Mouse (Mus musculus) heart, embryonic 16.5 days (tissue): ENCODE results near the gene Sval2. TPM values are rescaled to one million over a fixed set of nuclear protein-coding genes. Genes with fewer than 3 reads are reported as not detected.

Experiments
- ATAC-seq: fragments of 200-750 bp; cut with Nextera tagmentation; replicated peaks from 2 replicates; pipeline ENCODE4 v1.8.0; 2017; ENCODE audit warnings: moderate number of reproducible peaks; ENCODE audit not compliant: insufficient read depth, low FRiP score; ENCODE audit errors: extremely low read depth
- H3K27ac ChIP-seq: fragments of 300-500 bp; sonication (generic); 2 replicates; pipeline ENCODE4 v1.5.1; 2014; ENCODE audit warnings: mild to moderate bottlenecking, low read length, control low read depth, moderate library complexity
- H3K27me3 ChIP-seq: fragments of 300-500 bp; sonication (generic); 2 replicates; pipeline ENCODE4 v1.6.1; 2014; ENCODE audit warnings: low read length, mixed read lengths; ENCODE audit not compliant: control insufficient read depth, insufficient read depth
- H3K36me3 ChIP-seq: fragments of 300-500 bp; sonication (generic); 2 replicates; pipeline ENCODE4 v1.6.1; 2014; ENCODE audit not compliant: control insufficient read depth, insufficient read depth
- H3K4me1 ChIP-seq: fragments of 300-500 bp; sonication (generic); 2 replicates; pipeline ENCODE4 v1.6.1; 2014; ENCODE audit warnings: low read length, mixed read lengths; ENCODE audit not compliant: control insufficient read depth, insufficient read depth
- H3K4me2 ChIP-seq: fragments of 300-500 bp; sonication (generic); 2 replicates; pipeline ENCODE4 v1.6.1; 2014; ENCODE audit warnings: low read depth, mild to moderate bottlenecking, control low read depth, low read length
- H3K4me3 ChIP-seq: fragments of 300-500 bp; sonication (generic); 2 replicates; pipeline ENCODE4 v1.5.1; 2014; ENCODE audit warnings: mild to moderate bottlenecking, control low read depth, low read length
- H3K9ac ChIP-seq: fragments of 300-500 bp; sonication (generic); 2 replicates; pipeline ENCODE4 v1.6.1; 2014; ENCODE audit warnings: low read length, control low read depth
- H3K9me3 ChIP-seq: fragments of 300-500 bp; sonication (generic); replicated peaks from 2 replicates; pipeline ENCODE4 v1.6.1; 2016; ENCODE audit warnings: low read length; ENCODE audit not compliant: control insufficient read depth
- WGBS: fragments of 180-500 bp; shearing (Covaris S2); extraction: QIAGEN DNeasy Blood & Tissue Kit; methylation state at CpG from one replicate; pipeline ENCODE4 v1.1.7; 2014; 5-methylcytosine and 5-hydroxymethylcytosine counted together
- polyA plus RNA-seq: library from polyadenylated mRNA; unstranded; fragments of >200 nt; fragmentation: Nextera tagmentation; extraction: Ambion mirVana; gene quantifications from 2 replicates; pipeline ENCODE4 v1.2.1, GENCODE M21; 2015

The Sval2 gene
- not detected in 2 replicates for polyA plus RNA-seq

GRCm38 (mm10) chr6:41852689-41853088 lies at the start of gene Sval2:
Gene Sval2, plus strand, starts transcription at chr6:41852989.
- no peaks in the 10 kb centered on the region for H3K27me3 ChIP-seq
- no peak within 1 kb of the TSS for H3K4me3 ChIP-seq
- H3K27ac ChIP-seq = no peak within 1 kb of the TSS
- H3K9me3 ChIP-seq = no peaks in the 10 kb centered on the region
- 70% methylated on average over 3 of the region's 3 CpGs for WGBS
- ATAC-seq = no peak
- H3K4me1 ChIP-seq = no peaks in the 10 kb centered on the region
- no peak within 1 kb of the TSS for H3K9ac ChIP-seq
- H3K36me3 ChIP-seq = no peaks in the 10 kb centered on the region
- no peak within 1 kb of the TSS for H3K4me2 ChIP-seq

GRCm38 (mm10) chr6:41824086-41824485 lies 28.7 kb upstream of the Sval2 start:
- H3K9ac ChIP-seq = no peak overlapping the region
- no peaks in the 10 kb centered on the region for H3K27me3 ChIP-seq
- H3K4me3 ChIP-seq = no peak overlapping the region
- H3K4me2 ChIP-seq = no peak overlapping the region
- no peak overlapping the region for H3K27ac ChIP-seq
- H3K4me1 ChIP-seq = no peaks in the 10 kb centered on the region
- H3K9me3 ChIP-seq = no peaks in the 10 kb centered on the region
- H3K36me3 ChIP-seq = no peaks in the 10 kb centered on the region
- no peak for ATAC-seq

- WGBS = 75% methylated on average over 2 of the region's 2 CpGs
- ATAC-seq = no peak
- no peaks in the 10 kb centered on the region for H3K36me3 ChIP-seq
These were observed 23.3 kb upstream of the Sval2 start for GRCm38 (mm10) chr6:41829516-41829915.

GRCm38 (mm10) chr6:41847235-41847634 lies 5.6 kb upstream of the Sval2 start, which contains the start of gene Pip:
Gene Pip, plus strand, starts transcription at chr6:41847535.
- Histone ChIP-seq H3K4me3 (no peak within 1 kb of the TSS), H3K36me3 (no peaks in the 10 kb centered on the region), H3K9ac (no peak within 1 kb of the TSS), H3K4me2 (no peak within 1 kb of the TSS), H3K9me3 (no peaks in the 10 kb centered on the region), H3K27me3 (no peaks in the 10 kb centered on the region), H3K27ac (no peak within 1 kb of the TSS), H3K4me1 (no peaks in the 10 kb centered on the region)
- no peak for ATAC-seq
- WGBS = 71% methylated on average over 2 of the region's 2 CpGs

More at GRCm38 (mm10) chr6:41829516-41829915, 23.3 kb upstream of the Sval2 start:
- H3K4me2 ChIP-seq = no peak overlapping the region
- H3K9me3 ChIP-seq = no peaks in the 10 kb centered on the region
- no peak overlapping the region for H3K9ac ChIP-seq
- H3K4me3 ChIP-seq = no peak overlapping the region
- H3K27ac ChIP-seq = no peak overlapping the region
- H3K4me1 ChIP-seq = no peaks in the 10 kb centered on the region
- H3K27me3 ChIP-seq = no peaks in the 10 kb centered on the region

- H3K27ac ChIP-seq = no peak overlapping the region
- H3K4me1 ChIP-seq = no peaks in the 10 kb centered on the region
- ATAC-seq = no peak
- no peaks in the 10 kb centered on the region for H3K27me3 ChIP-seq
- no peak overlapping the region for H3K9ac ChIP-seq
- no peak overlapping the region for H3K4me2 ChIP-seq
- 58% methylated on average over 2 of the region's 2 CpGs for WGBS
- H3K4me3 ChIP-seq = no peak overlapping the region
- H3K9me3 ChIP-seq = no peaks in the 10 kb centered on the region
- H3K36me3 ChIP-seq = no peaks in the 10 kb centered on the region
These were observed 11.2 kb downstream of the Sval2 start for GRCm38 (mm10) chr6:41864038-41864437.

GRCm38 (mm10) chr6:41911625-41912024 lies 58.8 kb downstream of the Sval2 start:
- 68% methylated on average over 5 of the region's 5 CpGs for WGBS
- Histone ChIP-seq H3K4me2 (no peak overlapping the region), H3K36me3 (no peaks in the 10 kb centered on the region), H3K9me3 (no peaks in the 10 kb centered on the region), H3K27me3 (no peaks in the 10 kb centered on the region), H3K27ac (no peak overlapping the region), H3K4me1 (no peaks in the 10 kb centered on the region), H3K4me3 (no peak overlapping the region), H3K9ac (no peak overlapping the region)
- ATAC-seq = no peak

Other genes starting within 250 kb of the Sval2 start
- 5.4 and 6.5 TPM in 2 replicates for gene Ephb6, start 247.5 kb upstream of the Sval2 start, polyA plus RNA-seq
- gene Trpv6, start 216.6 kb upstream of the Sval2 start, polyA plus RNA-seq = 0.09 and 0.31 TPM in 2 replicates
- gene Trpv5, start 172.2 kb upstream of the Sval2 start, polyA plus RNA-seq = not detected in 2 replicates
- gene Llcfc1, start 168.6 kb upstream of the Sval2 start, polyA plus RNA-seq = not detected in 2 replicates
- gene Kel, start 148.7 kb upstream of the Sval2 start, polyA plus RNA-seq = 1.8 and 2.6 TPM in 2 replicates
- not detected in 2 replicates for gene Olfr459, start 77.8 kb upstream of the Sval2 start, polyA plus RNA-seq
- not detected in 2 replicates for gene Pip, start 5.5 kb upstream of the Sval2 start, polyA plus RNA-seq
- not detected in 2 replicates for gene Sval1, start 98.6 kb downstream of the Sval2 start, polyA plus RNA-seq
- gene Sval3, start 115.2 kb downstream of the Sval2 start, polyA plus RNA-seq = not detected in 2 replicates
- gene Sva, start 185.4 kb downstream of the Sval2 start, polyA plus RNA-seq = not detected in 2 replicates